Mouse (Mus musculus) bone marrow, adult 2 months (tissue): Measurements from ENCODE around the gene Gtpbp8.

Experiments used
- CTCF ChIP-seq: fragments of 200-500 bp; IDR thresholded peaks from 2 replicates; pipeline ENCODE4 v1.5.1; 2011; ENCODE audit warnings: low read length, control low read depth; ENCODE audit not compliant: control insufficient read depth, insufficient read depth
- POLR2A ChIP-seq: fragments of 200-500 bp; IDR thresholded peaks from 2 replicates; pipeline ENCODE4 v1.6.1; 2011; ENCODE audit warnings: low read depth, mild to moderate bottlenecking, control low read depth, low read length, borderline replicate concordance; ENCODE audit not compliant: control insufficient read depth

DNA sequence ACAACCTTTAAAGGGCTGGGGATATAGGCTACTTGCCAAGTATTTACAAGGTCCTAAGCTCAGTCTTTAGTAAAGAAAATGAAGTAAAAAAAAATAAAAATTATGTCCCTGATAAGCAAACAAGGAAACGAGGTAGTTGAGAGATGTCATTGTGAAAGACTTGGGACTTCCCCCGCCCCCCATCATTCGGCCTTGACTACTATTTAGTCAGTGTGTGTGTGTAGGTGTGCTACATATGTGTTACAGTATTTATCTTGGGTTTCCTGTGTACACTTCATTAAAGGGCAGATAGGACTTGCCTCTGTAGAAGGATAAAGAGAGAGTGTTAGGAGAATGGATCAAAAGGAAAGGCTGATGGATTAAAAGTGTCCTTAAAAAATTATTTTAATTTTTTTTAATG is 12.1 kb downstream of the Gtpbp8 start:
- TF ChIP-seq CTCF (no peak), POLR2A (no peak)
